Mouse (Mus musculus) T-cell, adult 66 days (primary cell): ENCODE data around the gene Col15a1. TPM values are rescaled to one million over a fixed set of nuclear protein-coding genes. Genes with fewer than 3 reads are reported as not detected.

Experiments
- total RNA-seq, 2 experiments: library from RNA; stranded (reverse); gene quantifications; 3 replicates in 1 of 2; 4 replicates in 1 of 2; pipeline ENCODE4 v1.2.4; 2023

Col15a1 gene
- not detected for total RNA-seq

GRCm38 (mm10) chr4:47207969-47208420 lies at the start of gene Col15a1:
Gene Col15a1, plus strand, starts transcription at chr4:47208161.

GRCm38 (mm10) chr4:47352803-47353388 lies 144.9 kb downstream of the Col15a1 start, which contains the start of gene Tgfbr1:
Gene Tgfbr1, plus strand, starts transcription at chr4:47353222.

Other genes with a start within 250 kb of the Col15a1 start
- gene Gabbr2, start 216.3 kb upstream of the Col15a1 start, total RNA-seq, result not detected
- gene Anks6, start 150.7 kb upstream of the Col15a1 start, total RNA-seq, result under 1 TPM; 0.30 to 0.35 TPM
- gene Galnt12, start 116.3 kb upstream of the Col15a1 start, total RNA-seq, result 10 to 100 TPM; 17.9 to 21.8 TPM
- 10 to 100 TPM; 25.5 to 33.1 TPM for gene Tgfbr1, start 145.1 kb downstream of the Col15a1 start, total RNA-seq